Mouse (Mus musculus): ENCODE results near the gene Tspyl4. TPM values are rescaled to one million over a fixed set of nuclear protein-coding genes. Genes with fewer than 3 reads are reported as not detected.
"Not testable (repeated sequence)": the region's sequence is repeated elsewhere in the genome, so short reads cannot be mapped to it uniquely, and the experiment has no call there.

Tspyl4 gene
- 10 to 100 TPM; 17.7 to 18.9 TPM for total RNA-seq (2021)

DNA sequence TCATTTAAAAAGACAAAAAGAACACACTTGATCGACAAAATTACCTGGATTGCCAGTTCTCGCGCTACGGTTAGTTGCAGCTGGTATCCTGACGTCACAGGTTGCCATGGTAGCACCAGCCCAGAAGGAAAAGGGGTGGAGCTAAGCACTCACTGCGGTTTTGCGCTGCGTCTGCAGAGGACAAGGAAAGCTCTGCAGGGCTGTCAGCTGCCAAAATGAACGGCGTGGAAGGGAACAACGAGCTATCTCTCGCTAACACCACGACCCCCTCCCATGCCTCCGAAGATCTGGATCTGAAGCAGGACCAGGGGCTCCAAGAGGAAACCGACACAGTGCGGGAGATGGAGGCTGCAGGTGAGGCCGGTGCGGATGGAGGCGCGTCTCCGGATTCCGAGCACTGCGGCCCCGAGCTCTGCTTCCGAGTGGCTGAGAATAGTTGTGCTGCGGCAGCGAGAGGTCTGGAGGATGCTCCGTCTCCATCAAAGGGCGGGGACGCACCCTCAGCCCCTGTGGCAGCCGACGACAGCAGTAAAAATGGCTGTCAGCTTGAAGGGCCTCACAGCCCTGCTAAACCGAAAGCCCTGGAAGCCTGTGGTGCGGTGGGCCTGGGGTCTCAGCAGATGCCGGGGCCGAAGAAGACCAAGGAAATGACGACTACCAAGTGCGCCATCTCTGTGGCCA is at the start of gene Tspyl4:
Gene Tspyl4 (plus strand): TSS at position 144 of the 681 bp plus-strand sequence.
- peak; percentile 92 for DNase-seq

DNA sequence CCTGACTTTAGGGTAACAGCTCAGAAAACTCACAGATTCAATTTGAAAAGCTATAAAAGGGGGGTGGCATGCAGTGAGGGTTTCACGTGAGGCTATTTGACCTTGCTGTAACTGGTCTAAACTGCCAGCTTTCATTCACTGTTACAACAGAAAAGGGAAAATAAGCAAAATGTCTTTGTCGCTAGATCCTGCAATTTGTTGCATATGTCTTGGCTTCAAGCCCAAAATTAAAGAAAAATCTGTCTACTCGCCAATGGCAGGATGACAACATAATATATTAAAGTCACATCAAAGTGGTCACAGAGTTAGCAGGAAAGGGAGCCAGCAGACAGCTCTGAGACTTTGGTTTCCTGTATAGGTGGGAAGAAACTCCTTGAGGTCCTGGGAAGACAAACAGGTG is 49.5 kb upstream of the Tspyl4 start:
- no peak for DNase-seq

DNA sequence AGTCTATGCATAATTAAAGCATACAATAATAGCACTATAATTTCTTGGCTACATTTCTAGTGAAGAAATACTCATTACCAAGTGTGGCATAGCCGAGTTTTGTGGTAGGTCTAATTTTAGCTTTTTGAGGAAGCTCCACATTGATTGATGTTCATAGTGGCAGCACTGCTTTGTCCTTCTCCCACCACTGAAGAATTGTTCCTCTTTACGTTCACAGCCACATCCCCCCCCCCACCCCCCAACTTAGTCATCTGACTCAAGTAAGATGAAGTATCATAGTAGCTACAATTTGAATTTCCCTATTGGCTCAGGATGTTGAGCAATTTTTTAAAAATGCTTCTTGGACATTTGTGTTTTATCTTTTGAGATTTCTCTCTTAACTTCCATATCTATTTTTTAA is 47.6 kb upstream of the Tspyl4 start:
- no peak for DNase-seq

DNA sequence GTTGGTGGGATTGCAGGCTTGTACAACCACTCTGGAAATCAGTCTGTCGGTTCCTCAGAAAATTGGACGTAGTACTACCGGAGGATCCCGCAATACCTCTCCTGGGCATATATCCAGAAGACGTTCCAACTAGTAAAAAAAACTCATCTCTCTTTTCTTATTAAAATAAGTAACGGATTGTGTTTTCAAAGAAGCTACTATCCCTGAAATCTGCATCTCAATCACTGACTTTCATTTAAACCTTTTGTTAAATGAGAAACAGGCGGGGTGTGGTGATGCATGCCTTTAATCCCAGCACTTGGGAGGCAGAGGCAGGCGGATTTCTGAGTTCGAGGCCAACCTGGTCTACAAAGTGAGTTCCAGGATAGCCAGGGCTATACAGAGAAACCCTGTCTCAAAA is 44.4 kb upstream of the Tspyl4 start:
- not testable (repeated sequence) for DNase-seq

DNA sequence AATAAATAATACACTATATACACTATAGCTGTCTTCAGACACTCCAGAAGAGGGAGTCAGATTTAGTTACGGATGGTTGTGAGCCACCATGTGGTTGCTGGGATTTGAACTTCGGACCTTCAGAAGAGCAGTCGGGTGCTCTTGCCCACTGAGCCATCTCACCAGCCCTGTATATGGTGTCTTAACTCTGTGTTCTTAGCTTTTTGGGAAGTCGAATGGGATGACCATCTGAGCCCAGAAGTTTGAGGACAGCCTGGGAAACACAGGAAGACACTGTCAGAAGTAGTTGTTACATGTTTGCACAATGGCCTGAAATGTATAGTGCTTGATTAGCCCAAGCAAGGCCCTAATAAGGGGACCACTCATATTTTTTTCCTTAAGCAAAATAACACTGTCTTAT is 32.1 kb upstream of the Tspyl4 start:
- DNase-seq = no peak

DNA sequence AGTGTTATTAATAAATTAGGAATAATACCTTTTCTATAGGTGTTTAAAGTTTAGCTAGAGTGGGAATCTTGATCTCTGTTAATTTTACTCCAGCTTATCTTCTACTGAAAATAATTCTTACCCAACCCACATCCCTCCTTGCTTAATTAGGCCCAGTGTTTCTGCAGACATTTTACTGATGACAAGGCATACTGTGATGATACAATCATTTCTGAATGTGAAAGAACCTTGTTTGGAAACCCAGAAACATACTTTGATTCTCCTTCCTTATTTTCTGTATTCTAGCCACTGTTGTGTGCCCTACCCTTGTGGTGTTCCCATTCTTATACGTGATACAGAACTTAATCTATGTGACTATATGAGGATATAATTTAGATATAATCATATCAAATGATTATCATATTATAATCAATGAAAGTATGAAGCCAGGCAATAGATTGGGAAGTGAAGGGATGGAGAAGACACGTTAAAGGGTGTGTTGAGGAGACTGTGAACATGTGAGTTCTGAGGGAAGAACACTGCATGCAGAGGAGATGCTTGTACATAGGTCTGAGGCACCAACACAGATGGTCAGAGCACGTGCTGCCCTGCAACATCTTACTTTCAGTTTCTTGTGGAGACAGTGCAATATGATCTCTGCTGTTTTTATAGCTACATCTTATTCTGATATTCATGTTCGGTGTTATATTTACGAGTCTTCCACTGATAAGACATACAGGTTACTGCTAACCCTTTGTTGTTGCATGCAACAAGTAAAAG is 29.8 kb upstream of the Tspyl4 start:
- no peak for DNase-seq

DNA sequence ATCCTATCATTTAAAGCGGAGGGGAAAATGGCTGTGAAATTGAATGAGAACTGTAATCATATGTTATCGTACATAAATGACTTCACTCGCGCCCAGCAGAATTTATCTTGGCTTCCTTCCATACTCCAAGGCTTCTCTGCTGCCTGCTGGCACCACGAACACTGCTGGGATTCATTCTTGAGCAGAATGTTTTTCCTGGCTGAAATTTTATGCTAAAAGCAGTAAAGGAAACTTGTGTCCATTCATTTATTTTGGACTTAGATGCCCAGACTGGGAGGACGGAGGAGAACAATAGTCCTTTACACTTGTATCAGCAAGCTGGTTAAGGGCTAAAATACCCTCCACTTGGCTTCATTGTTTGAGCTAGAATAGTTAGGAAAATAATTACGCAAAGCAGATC is 25.6 kb upstream of the Tspyl4 start:
- peak; percentile 44 for DNase-seq

DNA sequence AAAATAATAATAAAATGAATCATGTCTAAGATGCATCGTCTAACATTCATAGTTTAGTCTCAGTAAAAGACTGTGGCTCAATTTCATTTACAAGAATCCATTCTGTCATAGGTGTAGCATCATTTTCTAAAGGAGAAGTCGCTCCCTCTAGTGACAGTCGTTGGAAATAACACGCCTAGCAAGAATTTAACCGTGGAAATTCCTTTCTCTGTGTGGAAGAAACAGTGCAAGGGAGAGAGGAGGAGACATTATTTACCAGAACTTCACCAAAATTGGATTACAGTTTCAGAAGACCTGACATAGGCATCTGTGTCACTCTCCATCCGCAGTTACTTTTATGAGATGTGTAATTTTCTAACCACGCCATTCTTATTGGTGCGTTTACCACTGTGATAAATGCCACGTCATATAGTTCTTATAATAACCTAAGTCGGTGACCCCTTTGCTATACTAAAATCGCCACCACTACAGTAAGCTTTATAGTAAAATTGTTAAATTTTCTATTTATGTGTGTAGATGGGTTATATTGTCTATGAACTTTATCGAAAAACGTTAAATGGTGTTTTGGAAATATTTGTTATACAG is 16.6 kb upstream of the Tspyl4 start:
- DNase-seq = peak; percentile 65

DNA sequence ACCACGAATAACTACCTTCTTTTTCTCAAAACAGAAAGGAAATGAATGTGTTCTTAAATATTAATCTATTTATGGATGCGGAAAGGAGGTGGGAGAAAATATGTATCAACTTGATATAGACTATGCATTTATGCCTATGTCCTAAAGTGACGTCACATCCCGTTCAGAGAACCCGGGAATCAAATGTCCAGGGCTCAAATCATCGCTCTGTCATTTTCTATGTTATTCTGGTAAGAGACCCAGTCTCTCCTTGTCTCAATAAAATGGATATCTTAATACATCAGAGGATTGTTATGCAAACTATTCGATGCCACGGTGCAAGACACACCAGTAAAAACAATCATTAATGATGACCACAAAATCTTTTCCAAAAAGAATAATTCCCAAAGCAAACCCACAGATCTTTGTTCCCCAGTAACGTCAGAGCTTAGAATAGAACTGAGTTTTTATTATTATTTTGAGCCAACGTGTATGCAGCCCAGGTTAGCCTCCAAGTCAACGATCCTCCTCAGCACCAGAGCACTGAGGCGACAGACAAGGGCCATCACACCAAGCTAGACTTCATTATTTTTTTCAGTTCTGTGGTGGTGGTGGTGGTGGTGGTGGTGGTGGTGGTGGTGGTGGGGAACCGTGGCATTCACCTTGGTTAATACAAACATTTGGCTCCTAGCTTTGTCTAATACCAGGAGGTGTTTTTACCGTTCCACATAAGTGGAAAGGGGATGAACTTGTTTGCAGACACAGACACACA is 15.9 kb upstream of the Tspyl4 start:
- no peak for DNase-seq

DNA sequence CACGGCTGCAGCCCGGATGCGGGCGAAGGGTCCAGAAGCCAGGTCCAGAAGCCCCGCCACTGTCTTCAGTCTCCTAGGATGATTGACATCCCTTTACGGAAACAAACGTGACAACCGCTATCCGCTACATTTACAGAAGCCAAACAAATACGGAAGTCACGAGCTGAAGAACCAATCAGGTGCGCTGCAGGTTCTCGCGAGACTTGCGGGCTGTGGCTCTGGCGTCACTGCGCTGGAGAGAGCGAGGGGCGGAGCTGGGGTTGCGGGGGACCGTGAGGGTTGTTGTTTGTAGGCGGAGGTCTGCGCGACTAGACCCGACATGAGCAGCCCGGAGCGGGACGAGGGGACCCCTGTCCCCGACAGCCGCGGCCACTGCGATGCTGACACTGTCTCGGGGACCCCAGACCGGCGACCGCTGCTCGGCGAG is 15.3 kb upstream of the Tspyl4 start, which contains the start of gene Tspyl1:
Gene Tspyl1 (plus strand): TSS at position 229 of the 427 bp plus-strand sequence.
- DNase-seq = peak; percentile 98

DNA sequence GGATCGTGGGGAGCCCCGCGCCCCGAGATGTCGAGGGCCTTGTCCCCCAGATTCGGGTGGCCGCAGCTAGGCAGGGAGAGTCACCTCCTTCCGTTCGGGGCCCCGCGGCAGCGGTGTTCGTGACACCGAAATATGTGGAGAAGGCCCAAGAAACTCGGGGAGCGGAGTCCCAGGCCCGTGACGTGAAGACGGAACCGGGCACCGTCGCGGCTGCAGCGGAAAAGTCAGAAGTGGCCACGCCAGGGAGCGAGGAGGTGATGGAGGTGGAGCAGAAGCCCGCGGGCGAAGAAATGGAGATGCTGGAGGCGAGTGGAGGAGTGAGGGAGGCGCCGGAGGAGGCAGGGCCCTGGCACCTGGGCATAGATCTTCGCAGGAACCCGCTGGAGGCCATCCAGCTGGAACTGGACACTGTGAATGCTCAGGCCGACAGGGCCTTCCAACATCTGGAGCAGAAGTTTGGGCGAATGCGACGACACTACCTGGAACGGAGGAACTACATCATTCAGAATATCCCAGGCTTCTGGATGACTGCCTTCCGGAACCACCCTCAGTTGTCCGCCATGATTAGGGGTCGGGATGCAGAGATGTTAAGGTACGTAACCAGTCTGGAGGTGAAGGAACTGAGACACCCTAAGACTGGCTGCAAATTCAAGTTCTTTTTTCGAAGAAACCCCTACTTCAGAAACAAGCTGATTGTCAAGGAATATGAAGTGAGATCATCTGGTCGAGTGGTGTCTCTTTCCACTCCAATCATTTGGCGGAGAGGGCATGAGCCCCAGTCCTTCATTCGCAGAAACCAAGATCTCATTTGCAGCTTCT is 14.6 kb upstream of the Tspyl4 start:
- DNase-seq = peak; percentile 60

DNA sequence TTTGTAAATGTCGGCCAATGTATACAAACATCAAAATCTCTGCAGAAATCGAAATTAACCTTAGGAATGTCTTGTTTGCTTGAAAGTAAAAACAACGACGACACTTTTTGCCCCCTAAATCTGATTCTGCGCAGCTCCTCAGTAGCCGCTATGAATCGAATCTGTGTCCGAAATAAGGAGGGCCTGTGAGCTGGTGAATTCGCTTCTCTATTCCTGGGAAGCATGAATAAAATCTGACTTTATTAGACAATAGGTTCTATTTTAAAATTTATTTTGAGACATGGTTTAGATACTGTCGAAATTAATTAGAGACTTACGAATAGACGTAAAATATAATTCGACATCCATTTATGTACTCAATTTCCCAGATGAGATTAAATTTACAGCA is 337 bp upstream of the Tspyl4 start:
- no peak for DNase-seq

DNA sequence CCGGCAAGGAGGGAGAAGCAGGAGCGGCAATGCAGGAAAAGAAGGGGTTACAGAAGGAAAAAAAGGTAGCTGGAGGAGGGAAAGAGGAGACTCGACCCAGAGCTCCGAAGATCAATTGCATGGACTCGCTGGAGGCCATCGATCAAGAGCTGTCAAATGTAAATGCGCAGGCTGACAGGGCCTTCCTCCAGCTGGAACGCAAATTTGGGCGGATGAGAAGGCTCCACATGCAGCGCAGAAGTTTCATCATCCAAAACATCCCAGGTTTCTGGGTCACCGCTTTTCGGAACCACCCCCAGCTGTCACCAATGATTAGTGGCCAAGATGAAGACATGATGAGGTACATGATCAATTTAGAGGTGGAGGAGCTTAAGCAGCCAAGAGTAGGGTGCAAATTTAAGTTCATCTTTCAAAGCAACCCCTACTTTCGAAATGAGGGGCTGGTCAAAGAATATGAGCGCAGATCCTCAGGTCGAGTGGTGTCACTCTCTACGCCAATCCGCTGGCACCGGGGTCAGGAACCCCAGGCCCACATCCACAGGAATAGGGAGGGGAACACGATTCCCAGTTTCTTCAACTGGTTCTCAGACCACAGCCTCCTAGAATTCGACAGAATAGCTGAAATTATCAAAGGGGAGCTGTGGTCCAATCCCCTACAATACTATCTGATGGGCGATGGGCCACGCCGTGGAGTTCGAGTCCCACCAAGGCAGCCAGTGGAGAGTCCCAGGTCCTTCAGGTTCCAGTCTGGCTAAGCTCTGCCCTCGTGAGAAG is 925 bp downstream of the Tspyl4 start:
- peak; percentile 12 for DNase-seq

DNA sequence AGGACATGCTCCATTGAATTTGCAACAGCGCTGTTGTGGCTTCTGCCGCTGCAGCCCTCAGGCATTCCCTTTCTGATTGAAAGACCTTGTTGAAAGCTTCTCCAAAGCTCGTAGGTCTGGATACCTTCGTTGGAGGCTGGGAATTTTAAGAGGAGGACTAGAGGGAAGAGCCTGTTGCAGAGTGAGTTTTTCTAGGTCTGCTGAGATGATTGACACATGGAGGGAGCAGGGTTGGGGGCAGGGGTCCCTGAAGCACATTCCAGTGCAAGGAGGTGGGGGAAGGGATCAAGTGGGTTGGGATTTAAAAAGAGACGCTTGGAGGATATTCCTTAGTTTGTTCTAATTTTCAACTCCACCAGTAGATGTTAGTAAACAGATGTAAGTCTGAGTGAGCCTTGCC is 3.1 kb downstream of the Tspyl4 start:
- no peak for DNase-seq

DNA sequence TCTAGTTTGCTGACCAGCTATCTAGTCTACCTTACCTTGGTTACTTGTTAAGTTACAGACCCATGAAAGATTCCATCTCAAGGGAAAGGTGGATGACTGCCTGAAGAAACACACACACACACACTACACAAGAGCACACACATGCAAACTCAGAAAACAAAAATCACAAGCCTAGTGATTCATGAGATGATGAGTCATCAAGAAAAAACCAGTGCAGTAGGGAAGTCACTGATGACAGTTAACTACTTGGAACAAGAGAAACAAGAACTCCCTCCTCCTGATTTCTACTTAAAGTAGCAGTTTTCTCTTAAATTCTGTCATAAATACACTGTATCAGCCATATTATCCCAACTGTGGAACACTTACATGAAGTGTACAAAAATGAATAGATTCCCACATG is 9.8 kb downstream of the Tspyl4 start:
- no peak for DNase-seq

DNA sequence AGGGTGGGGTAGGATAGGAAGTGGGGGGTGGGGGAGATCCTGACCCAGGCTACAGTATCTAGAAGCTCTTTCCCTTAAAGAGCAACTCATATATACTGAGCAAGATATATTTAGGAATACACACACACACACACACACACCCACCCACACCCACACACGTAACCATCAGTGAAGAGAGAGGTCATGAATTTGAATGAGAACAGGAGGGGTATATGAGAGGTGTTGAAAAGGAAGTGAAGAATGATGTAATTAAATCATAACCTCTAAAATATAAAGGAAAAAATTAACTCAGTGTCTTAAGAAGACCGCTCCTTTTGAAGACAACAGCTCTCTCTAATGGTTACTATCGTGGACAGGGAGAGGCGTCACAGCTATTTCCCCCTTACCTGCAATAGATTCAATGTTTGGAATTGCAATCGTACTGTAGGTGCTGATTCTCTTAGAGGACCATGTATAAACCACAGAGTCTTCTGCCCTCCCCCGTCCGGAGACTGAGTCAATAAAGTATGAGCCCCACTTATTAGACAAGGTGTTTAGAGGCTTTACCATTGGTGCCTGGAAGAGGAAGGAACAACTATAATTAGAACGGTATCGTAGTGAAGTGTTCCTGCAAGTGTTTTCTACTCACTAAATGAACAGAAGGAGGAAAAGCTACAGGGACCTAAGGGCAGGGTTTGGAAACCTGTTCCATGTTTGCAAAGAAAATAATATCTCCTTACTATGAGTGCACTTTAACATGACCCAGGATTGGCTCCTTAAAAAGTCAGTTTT is 12.9 kb downstream of the Tspyl4 start:
- no peak for DNase-seq

DNA sequence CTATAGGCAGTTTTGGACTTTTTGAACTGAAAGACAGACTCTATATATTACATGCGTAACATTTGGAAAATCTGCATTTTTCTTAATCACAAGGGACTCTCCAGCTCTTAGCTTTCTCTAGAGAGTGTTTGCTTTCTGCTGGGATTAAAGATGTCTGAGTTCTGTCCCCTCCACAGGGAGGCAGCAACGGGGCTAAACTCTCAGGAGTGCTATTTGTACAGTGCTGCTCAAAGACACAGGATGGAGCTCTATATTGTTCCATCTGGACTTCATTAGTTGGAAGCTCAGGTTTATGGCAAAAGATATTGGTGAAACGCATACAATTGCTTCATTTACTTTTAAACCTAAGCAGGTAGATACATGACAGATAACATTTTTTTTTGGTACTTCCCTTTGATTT is 15.3 kb downstream of the Tspyl4 start:
- no peak for DNase-seq

DNA sequence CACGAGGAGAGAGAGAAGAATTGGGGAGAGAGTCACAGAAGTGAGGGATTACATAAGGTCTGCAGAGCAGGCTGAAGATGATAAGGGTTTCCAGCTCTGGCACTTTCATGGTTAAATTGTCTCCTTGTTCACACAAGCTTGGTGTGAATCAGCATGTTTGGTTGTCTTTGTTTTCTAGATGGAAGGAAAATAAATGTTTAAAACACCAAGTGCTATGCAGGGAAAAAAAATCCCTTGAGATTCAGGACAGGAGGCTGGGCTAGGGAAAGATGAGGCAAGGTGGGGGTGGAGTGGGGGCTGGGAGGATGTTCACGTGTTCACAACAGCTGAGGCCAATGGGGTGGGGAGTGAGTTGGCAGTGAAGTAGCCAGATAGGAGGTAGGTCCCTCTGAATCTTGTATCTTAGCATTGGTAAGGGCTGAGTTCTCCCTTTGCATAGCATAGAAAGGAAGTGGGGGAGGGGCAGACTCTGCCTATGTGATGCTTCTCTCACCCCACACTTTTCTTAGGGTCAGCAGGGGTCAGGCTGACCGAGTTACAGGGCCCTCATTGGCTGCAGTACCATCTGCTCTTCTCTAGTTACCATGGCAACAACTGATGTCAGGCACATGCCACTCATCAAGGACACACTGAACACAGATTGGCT is 19.5 kb downstream of the Tspyl4 start:
- DNase-seq = no peak

DNA sequence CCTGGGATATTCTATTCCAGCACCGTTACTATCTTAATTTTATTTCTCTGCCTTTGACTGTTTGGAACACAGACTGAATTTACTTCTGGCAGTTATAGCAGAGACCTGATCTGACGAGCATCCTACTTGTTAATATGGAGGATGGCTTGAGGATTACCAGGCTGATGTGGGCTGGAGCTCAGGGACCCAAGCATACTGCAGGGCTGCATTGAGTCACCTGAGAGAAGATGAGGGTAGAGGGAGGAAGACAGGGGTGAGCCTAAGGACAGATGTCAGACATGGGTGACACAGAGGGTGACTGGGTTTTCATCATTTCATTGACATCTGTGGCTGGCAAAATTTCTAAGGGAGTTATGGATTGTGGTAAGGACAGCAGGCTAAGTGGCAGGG is 20.0 kb downstream of the Tspyl4 start:
- no peak for DNase-seq

DNA sequence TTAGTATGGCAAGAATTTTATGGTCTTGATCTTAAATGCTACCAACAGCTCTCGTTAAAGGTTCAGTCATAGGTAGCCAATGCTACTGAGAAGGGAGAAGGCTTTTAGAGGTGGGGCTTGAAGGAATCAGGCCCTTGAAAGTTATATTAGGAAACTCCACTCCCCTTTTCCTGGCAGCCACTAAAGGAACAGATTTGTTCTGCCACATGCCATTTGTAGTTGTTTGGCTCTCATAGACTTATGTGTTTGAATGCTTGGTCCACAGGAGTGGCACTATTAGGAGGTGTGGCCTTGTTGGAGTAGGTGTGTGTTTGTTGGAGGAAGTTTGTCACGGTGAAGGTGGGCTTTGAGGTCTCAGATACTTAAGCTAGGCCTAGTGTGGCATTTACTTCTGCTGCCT is 23.6 kb downstream of the Tspyl4 start:
- DNase-seq = no peak
